Mouse (Mus musculus) hindbrain, embryonic 16.5 days (tissue): Measurements from ENCODE around the gene Mrpl23. TPM values are rescaled to one million over a fixed set of nuclear protein-coding genes. Genes with fewer than 3 reads are reported as not detected.
A peak's percentile ranks its signal among the peaks of the same experiment; 100 is the strongest.

ENCODE experiments used
- ATAC-seq: fragments of 200-750 bp; cut with Nextera tagmentation; 2 replicates; pipeline ENCODE4 v1.8.0; 2017; ENCODE audit warnings: moderate TSS enrichment, moderate library complexity
- H3K27ac ChIP-seq: fragments of 300-500 bp; sonication (generic); 2 replicates; pipeline ENCODE4 v1.5.1; 2014; ENCODE audit warnings: low read depth, mild to moderate bottlenecking, control low read depth, low read length, moderate library complexity
- H3K27me3 ChIP-seq: fragments of 300-500 bp; sonication (generic); replicated peaks from 2 replicates; pipeline ENCODE4 v1.6.1; 2014; ENCODE audit warnings: low read length; ENCODE audit not compliant: control insufficient read depth, insufficient read depth
- H3K36me3 ChIP-seq: fragments of 300-500 bp; sonication (generic); 2 replicates; pipeline ENCODE4 v1.6.1; 2014; ENCODE audit warnings: mild to moderate bottlenecking, low read length, moderate library complexity, mixed read lengths; ENCODE audit not compliant: control insufficient read depth, insufficient read depth
- H3K4me1 ChIP-seq: fragments of 300-500 bp; sonication (generic); 2 replicates; pipeline ENCODE4 v1.6.1; 2014; ENCODE audit warnings: low read depth, low read length; ENCODE audit not compliant: control insufficient read depth, insufficient read depth
- H3K4me2 ChIP-seq: fragments of 300-500 bp; sonication (generic); 2 replicates; pipeline ENCODE4 v1.6.1; 2014; ENCODE audit warnings: mild to moderate bottlenecking, low read length, control low read depth, moderate library complexity
- H3K4me3 ChIP-seq: fragments of 300-500 bp; sonication (generic); 2 replicates; pipeline ENCODE4 v1.5.1; 2014; ENCODE audit warnings: mild to moderate bottlenecking, low read length, control low read depth, moderate library complexity
- H3K9ac ChIP-seq: fragments of 300-500 bp; sonication (generic); 2 replicates; pipeline ENCODE4 v1.6.1; 2014; ENCODE audit warnings: low read depth, mild to moderate bottlenecking, control low read depth, low read length, moderate library complexity
- H3K9me3 ChIP-seq: fragments of 300-500 bp; sonication (generic); 2 replicates; pipeline ENCODE4 v1.6.1; 2014; ENCODE audit warnings: mild to moderate bottlenecking, low read length, moderate library complexity; ENCODE audit not compliant: control insufficient read depth
- WGBS: fragments of 180-500 bp; shearing (Covaris S2); extraction: QIAGEN DNeasy Blood & Tissue Kit; methylation state at CpG from one replicate; pipeline ENCODE4 v1.1.7; 2014; 5-methylcytosine and 5-hydroxymethylcytosine counted together
- polyA plus RNA-seq: library from polyadenylated mRNA; unstranded; fragments of >200 nt; fragmentation: Nextera tagmentation; extraction: Ambion mirVana; gene quantifications from 2 replicates; pipeline ENCODE4 v1.2.1, GENCODE M21; 2015

Gene Mrpl23
- polyA plus RNA-seq, 1 experiment from 2014 or later, result 26.2 TPM

DNA sequence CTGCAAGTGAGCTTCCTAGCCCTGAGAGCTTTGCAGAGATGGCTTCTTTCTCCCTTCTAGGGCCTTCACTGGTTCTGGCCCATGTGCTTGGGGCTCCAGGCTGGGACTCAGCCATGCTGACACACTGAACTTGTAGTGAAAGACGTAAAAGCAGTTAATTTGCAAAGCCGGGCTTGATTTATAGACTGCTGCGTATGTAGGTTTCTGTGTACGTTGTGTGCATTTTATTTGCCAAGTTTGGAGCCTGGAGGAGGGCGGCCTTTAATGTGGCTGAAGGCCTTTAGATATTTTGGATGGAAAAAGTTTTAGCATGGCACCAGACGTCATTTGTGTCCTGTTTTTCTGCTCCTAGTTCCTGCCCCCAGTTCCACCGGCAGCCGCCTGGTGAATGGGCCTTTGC is 7.3 kb downstream of the Mrpl23 start:
- Histone ChIP-seq H3K27me3 (no peaks in the 10 kb centered on the region), H3K4me1 (peaks cover 8% of the 10 kb centered on the region), H3K36me3 (peaks cover 5% of the 10 kb centered on the region), H3K9me3 (no peaks in the 10 kb centered on the region), H3K9ac (no peak overlapping the region), H3K4me3 (no peak overlapping the region), H3K4me2 (no peak overlapping the region), H3K27ac (no peak overlapping the region)
- WGBS, result 64% methylated on average over 8 of the region's 8 CpGs
- no peak for ATAC-seq

DNA sequence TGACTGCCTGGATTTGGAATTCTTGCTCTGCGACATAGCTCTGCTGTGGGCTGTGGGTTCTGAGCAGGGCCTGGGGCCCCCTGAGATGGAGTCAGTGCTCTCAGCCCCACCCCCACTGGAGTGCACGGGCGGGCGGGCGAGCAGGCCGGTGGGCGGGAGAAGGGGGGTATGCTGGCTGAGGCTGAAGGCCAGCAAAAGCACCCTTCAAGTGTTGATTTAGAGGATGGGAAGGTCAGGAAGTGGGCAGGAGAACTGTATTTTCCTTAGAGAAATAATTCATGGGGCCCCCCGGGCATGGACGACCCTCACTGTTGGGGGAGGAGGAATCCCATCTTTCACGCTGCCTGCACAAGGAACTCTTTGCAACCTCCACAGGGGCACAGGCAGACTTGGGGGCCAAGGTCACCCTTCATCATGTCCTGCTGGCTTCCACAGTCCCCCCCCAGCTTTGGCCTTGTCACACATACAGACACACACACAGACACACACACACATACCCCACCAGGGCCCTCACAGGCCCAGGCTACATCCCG is 10.4 kb downstream of the Mrpl23 start:
- Histone ChIP-seq H3K9me3 (no peaks in the 10 kb centered on the region), H3K9ac (peak overlapping the region; percentile 24; the same call in 1 of the 2 replicates), H3K4me3 (no peak overlapping the region), H3K27me3 (no peaks in the 10 kb centered on the region), H3K4me2 (no peak overlapping the region), H3K36me3 (peaks cover 5% of the 10 kb centered on the region), H3K27ac (no peak overlapping the region), H3K4me1 (peaks cover 8% of the 10 kb centered on the region)
- ATAC-seq, result no peak
- 41% methylated on average over 11 of the region's 11 CpGs for WGBS

DNA sequence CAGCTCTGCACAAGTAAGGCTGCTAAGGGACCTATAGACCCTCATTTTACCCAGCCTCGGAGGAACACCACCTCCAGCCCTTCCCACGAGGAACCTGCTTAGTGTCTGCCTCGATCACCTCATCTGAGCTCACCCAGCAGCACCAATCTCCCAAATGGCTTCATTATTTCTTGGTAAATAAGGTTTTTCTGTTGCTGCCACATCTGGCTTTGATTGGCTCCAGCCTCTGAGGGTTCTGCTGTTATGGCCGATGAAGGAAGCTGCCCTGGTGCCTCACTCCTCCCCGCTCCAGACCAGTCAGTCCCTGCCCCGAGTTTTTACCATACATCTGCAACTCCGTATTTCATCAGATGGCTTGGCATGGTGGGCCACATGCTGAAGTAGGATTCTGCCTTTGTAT is 13.5 kb downstream of the Mrpl23 start:
- 82% methylated on average over 7 of the region's 7 CpGs for WGBS
- Histone ChIP-seq H3K9me3 (no peaks in the 10 kb centered on the region), H3K4me1 (peaks cover 2% of the 10 kb centered on the region; the same call in 1 of the 2 replicates), H3K27me3 (no peaks in the 10 kb centered on the region; the same call in 1 of the 2 replicates), H3K27ac (no peak overlapping the region), H3K4me3 (no peak overlapping the region), H3K9ac (no peak overlapping the region), H3K36me3 (peaks cover under 1% of the 10 kb centered on the region; the same call in 1 of the 2 replicates), H3K4me2 (no peak overlapping the region)
- no peak for ATAC-seq

DNA sequence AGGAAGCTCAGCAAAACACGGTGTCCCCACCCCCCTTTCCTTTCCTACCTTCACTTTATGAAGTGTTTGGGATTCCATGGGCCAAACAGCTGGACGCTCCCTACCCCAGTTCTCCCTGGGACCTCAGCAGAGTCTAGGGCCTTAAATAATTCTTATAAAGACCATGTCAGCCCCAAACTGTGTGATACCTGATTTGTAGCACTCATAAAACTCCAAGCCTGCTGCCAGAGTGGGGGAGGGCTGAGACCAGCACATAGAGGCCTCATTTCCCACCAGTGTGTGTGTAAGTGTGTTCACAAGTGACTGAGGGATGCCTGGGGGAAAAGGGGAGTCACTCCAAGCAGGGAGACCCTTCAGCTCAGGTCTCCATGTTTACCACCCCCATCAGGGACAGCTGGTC is 15.4 kb downstream of the Mrpl23 start:
- no peak for ATAC-seq
- Histone ChIP-seq H3K4me1 (no peaks in the 10 kb centered on the region), H3K27ac (no peak overlapping the region), H3K4me3 (no peak overlapping the region), H3K27me3 (no peaks in the 10 kb centered on the region; the same call in 1 of the 2 replicates), H3K4me2 (no peak overlapping the region), H3K9me3 (no peaks in the 10 kb centered on the region), H3K9ac (no peak overlapping the region), H3K36me3 (no peaks in the 10 kb centered on the region)
- WGBS, result 69% methylated on average over 2 of the region's 2 CpGs

DNA sequence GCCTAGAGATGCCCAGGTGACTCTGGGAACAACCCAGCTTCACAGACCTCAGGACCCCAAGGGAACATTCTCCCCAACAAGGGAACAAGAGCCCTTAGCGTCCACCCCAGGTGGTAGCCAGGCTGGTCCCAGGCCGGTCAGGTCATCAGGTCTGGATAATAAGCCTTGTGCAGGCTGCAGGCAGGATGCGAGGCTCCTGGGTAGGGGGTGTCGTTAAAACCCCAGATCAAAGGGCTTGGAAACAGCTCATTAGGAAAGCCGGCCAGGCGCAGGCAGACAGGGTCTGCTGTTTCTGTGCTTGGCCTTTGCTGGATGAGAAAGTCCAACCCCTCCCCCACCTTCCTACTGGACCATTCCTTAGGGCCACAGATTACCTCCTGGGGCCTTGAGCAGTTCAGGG is 16.2 kb downstream of the Mrpl23 start:
- Histone ChIP-seq H3K9ac (no peak overlapping the region), H3K9me3 (no peaks in the 10 kb centered on the region), H3K4me2 (no peak overlapping the region), H3K36me3 (no peaks in the 10 kb centered on the region), H3K27ac (no peak overlapping the region), H3K27me3 (no peaks in the 10 kb centered on the region; the same call in 1 of the 2 replicates), H3K4me1 (no peaks in the 10 kb centered on the region), H3K4me3 (no peak overlapping the region)
- 38% methylated on average over 6 of the region's 6 CpGs for WGBS
- no peak for ATAC-seq

DNA sequence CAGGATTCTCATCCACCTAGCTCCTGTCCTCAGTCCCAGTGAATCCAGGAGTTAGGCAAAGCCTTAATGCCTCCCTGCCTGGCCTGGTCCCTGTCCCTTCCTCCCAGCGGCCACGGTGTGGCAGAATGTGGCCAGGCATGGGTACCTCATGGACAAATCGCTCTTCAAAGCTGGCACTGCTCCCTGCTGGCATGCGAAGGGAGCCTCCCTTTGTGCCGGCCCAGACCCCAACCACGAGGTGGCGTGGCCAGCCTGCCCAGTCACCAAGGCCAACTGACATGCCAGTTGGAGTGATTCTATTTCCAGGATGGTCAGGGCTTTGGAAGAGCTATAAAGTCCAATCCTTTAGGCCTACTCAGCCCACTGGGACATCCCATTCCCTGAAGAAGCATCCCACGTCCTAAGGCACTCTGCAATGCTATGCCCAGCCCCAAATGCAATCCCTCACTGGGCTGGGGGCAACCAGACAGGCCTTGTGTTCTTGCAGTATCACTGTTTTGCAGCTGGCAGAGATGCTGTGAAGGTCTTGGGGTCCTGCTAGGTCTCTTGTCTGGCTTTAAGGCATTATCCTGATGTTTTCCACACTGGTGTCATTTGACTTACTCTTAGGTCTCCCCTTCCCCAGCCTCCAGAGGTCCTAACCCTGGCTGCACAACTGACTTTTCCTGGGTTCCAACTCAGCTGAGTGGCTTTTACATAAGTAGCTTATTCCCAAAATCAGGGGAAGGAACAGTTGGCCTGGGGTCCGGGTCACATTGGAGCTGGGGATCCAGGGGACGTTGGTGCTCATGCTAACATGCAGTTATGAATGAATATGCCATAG is 17.7 kb downstream of the Mrpl23 start:
- H3K9ac ChIP-seq, result no peak overlapping the region
- H3K4me2 ChIP-seq, result no peak overlapping the region
- no peaks in the 10 kb centered on the region for H3K9me3 ChIP-seq
- WGBS, result 80% methylated on average over 10 of the region's 10 CpGs
- H3K4me3 ChIP-seq, result no peak overlapping the region
- H3K27me3 ChIP-seq, result no peaks in the 10 kb centered on the region; the same call in 1 of the 2 replicates
- H3K27ac ChIP-seq, result no peak overlapping the region
- H3K4me1 ChIP-seq, result no peaks in the 10 kb centered on the region
- H3K36me3 ChIP-seq, result no peaks in the 10 kb centered on the region
- no peak for ATAC-seq

GRCm38 (mm10) chr7:142550935-142551373 is 18.5 kb downstream of the Mrpl23 start:
- no peak for ATAC-seq
- no peak overlapping the region for H3K4me2 ChIP-seq
- no peak overlapping the region for H3K9ac ChIP-seq
- 80% methylated on average over 14 of the region's 14 CpGs for WGBS
- H3K9me3 ChIP-seq, result no peaks in the 10 kb centered on the region
- no peak overlapping the region for H3K27ac ChIP-seq
- H3K27me3 ChIP-seq, result no peaks in the 10 kb centered on the region; the same call in 1 of the 2 replicates
- no peaks in the 10 kb centered on the region for H3K4me1 ChIP-seq
- H3K4me3 ChIP-seq, result no peak overlapping the region
- H3K36me3 ChIP-seq, result no peaks in the 10 kb centered on the region

DNA sequence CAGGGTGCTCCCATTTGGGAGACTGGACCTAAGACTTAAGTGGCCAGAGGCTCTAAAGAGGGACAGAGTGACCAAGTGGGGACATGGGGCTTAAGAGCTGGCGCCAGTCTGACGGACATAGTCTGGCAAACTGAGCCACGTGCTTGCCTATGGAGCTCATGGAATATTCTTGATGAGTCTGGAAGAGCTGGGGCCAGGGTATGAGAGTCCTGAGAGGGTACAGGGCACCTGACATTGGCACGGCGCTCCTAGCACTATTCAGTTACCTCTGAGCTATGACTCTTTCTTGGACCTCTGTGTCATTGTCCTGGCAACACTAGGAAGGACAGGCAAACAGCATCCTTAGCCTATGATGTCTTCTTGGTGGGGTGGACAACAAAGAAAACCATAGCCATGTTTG is 19.2 kb downstream of the Mrpl23 start:
- H3K4me1 ChIP-seq, result no peaks in the 10 kb centered on the region
- no peak overlapping the region for H3K27ac ChIP-seq
- no peaks in the 10 kb centered on the region; the same call in 1 of the 2 replicates for H3K27me3 ChIP-seq
- H3K4me2 ChIP-seq, result no peak overlapping the region
- no peak for ATAC-seq
- no peak overlapping the region for H3K9ac ChIP-seq
- WGBS, result 95% methylated on average over 5 of the region's 5 CpGs
- no peak overlapping the region for H3K4me3 ChIP-seq
- H3K9me3 ChIP-seq, result no peaks in the 10 kb centered on the region
- H3K36me3 ChIP-seq, result no peaks in the 10 kb centered on the region

GRCm38 (mm10) chr7:142552591-142553416 is 20.3 kb downstream of the Mrpl23 start:
- no peak overlapping the region for H3K4me3 ChIP-seq
- no peak overlapping the region for H3K4me2 ChIP-seq
- ATAC-seq, result no peak
- no peaks in the 10 kb centered on the region; the same call in 1 of the 2 replicates for H3K27me3 ChIP-seq
- H3K9me3 ChIP-seq, result no peaks in the 10 kb centered on the region
- no peaks in the 10 kb centered on the region for H3K4me1 ChIP-seq
- H3K27ac ChIP-seq, result no peak overlapping the region
- H3K9ac ChIP-seq, result no peak overlapping the region
- H3K36me3 ChIP-seq, result no peaks in the 10 kb centered on the region
- WGBS, result 70% methylated on average over 13 of the region's 13 CpGs
